7 mouse cellular contexts compared by ENCODE assay signal in genomic region chr10:44381397-44381796, GRCm38 (mm10).
DNase-seq lines count a peak whose midpoint lies in the region; ATAC-seq and TF ChIP-seq lines count a peak whose summit lies in the region.

No protein-coding gene starts in this region.

- H3K27ac ChIP-seq in embryonic facial prominence, embryonic 12.5 days, result peak overlapping the region; percentile 73
- peak overlapping the region; percentile 29; the same call in 1 of the 2 replicates for H3K27ac ChIP-seq in heart, embryonic 13.5 days (replicated peaks)

- peak overlapping the region; percentile 48; the same call in 1 of the 2 replicates for H3K4me3 ChIP-seq in E14TG2a.4 (replicated peaks; ENCODE audit: low read length)
- no peak overlapping the region for H3K4me3 ChIP-seq in embryonic facial prominence, embryonic 12.5 days
- H3K4me3 ChIP-seq in heart, embryonic 13.5 days, result no peak overlapping the region

- peaks cover 59% of the 10 kb centered on the region for H3K4me1 ChIP-seq in E14TG2a.4 (replicated peaks; ENCODE audit: low read depth, low read length)
- peaks cover 21% of the 10 kb centered on the region for H3K4me1 ChIP-seq in embryonic facial prominence, embryonic 12.5 days
- peaks cover 21% of the 10 kb centered on the region for H3K4me1 ChIP-seq in heart, embryonic 13.5 days

- no peaks in the 10 kb centered on the region for H3K9me3 ChIP-seq in E14TG2a.4 (ENCODE audit: low read length)
- no peaks in the 10 kb centered on the region for H3K9me3 ChIP-seq in embryonic facial prominence, embryonic 12.5 days
- H3K9me3 ChIP-seq in heart, embryonic 13.5 days, result no peaks in the 10 kb centered on the region

- no peak overlapping the region for H3K9ac ChIP-seq in embryonic facial prominence, embryonic 12.5 days
- no peak overlapping the region for H3K9ac ChIP-seq in heart, embryonic 13.5 days

- TF ChIP-seq CTCF in E14TG2a.4 (conservative IDR thresholded peaks at IDR 0.05; ENCODE audit: low read length), result no peak

- no peaks in the 10 kb centered on the region for H3K36me3 ChIP-seq in E14TG2a.4 (ENCODE audit: insufficient read depth, low read length)
- no peaks in the 10 kb centered on the region for H3K36me3 ChIP-seq in embryonic facial prominence, embryonic 12.5 days
- no peaks in the 10 kb centered on the region for H3K36me3 ChIP-seq in heart, embryonic 13.5 days

- 26% methylated on average over 3 of the region's 3 CpGs for WGBS in embryonic facial prominence, embryonic 12.5 days
- WGBS in heart, embryonic 13.5 days, result 18% methylated on average over 3 of the region's 3 CpGs

- H3K27me3 ChIP-seq in E14TG2a.4 (ENCODE audit: insufficient read depth, low read length), result no peaks in the 10 kb centered on the region
- H3K27me3 ChIP-seq in embryonic facial prominence, embryonic 12.5 days, result no peaks in the 10 kb centered on the region
- no peaks in the 10 kb centered on the region for H3K27me3 ChIP-seq in heart, embryonic 13.5 days (replicated peaks)

- ATAC-seq in embryonic facial prominence, embryonic 12.5 days (ENCODE audit: insufficient number of reproducible peaks, insufficient read depth, low FRiP score, low TSS enrichment), result peak; percentile 67
- no peak for ATAC-seq in heart, embryonic 13.5 days (ENCODE audit: extremely low read depth, insufficient number of reproducible peaks, low FRiP score, low TSS enrichment)

- DNase-seq in adrenal gland, adult 18-20 months (ENCODE audit: low spot score in 2 of 2), result peak; percentile 50 to 55
- DNase-seq in kidney, postnatal 25 days, result peak; percentile 76 to 79
- peak; percentile 70 for DNase-seq in lung, postnatal 14 days
- peak; percentile 38 to 70 for DNase-seq in spleen, postnatal 4 days (ENCODE audit: low spot score in 2 of 2)

- no peak overlapping the region for H3K4me2 ChIP-seq in embryonic facial prominence, embryonic 12.5 days (replicated peaks)
- no peak overlapping the region for H3K4me2 ChIP-seq in heart, embryonic 13.5 days
